Mouse (Mus musculus) hindbrain, embryonic 16.5 days (tissue): ENCODE results near the gene Kif4. TPM values are rescaled to one million over a fixed set of nuclear protein-coding genes. Genes with fewer than 3 reads are reported as not detected.

ENCODE experiments used
- ATAC-seq: fragments of 200-750 bp; cut with Nextera tagmentation; 2 replicates; pipeline ENCODE4 v1.8.0; 2017; ENCODE audit warnings: moderate TSS enrichment, moderate library complexity
- H3K27ac ChIP-seq: fragments of 300-500 bp; sonication (generic); 2 replicates; pipeline ENCODE4 v1.5.1; 2014; ENCODE audit warnings: low read depth, mild to moderate bottlenecking, control low read depth, low read length, moderate library complexity
- H3K27me3 ChIP-seq: fragments of 300-500 bp; sonication (generic); replicated peaks from 2 replicates; pipeline ENCODE4 v1.6.1; 2014; ENCODE audit warnings: low read length; ENCODE audit not compliant: control insufficient read depth, insufficient read depth
- H3K36me3 ChIP-seq: fragments of 300-500 bp; sonication (generic); 2 replicates; pipeline ENCODE4 v1.6.1; 2014; ENCODE audit warnings: mild to moderate bottlenecking, low read length, moderate library complexity, mixed read lengths; ENCODE audit not compliant: control insufficient read depth, insufficient read depth
- H3K4me1 ChIP-seq: fragments of 300-500 bp; sonication (generic); 2 replicates; pipeline ENCODE4 v1.6.1; 2014; ENCODE audit warnings: low read depth, low read length; ENCODE audit not compliant: control insufficient read depth, insufficient read depth
- H3K4me2 ChIP-seq: fragments of 300-500 bp; sonication (generic); 2 replicates; pipeline ENCODE4 v1.6.1; 2014; ENCODE audit warnings: mild to moderate bottlenecking, low read length, control low read depth, moderate library complexity
- H3K4me3 ChIP-seq: fragments of 300-500 bp; sonication (generic); 2 replicates; pipeline ENCODE4 v1.5.1; 2014; ENCODE audit warnings: mild to moderate bottlenecking, low read length, control low read depth, moderate library complexity
- H3K9ac ChIP-seq: fragments of 300-500 bp; sonication (generic); 2 replicates; pipeline ENCODE4 v1.6.1; 2014; ENCODE audit warnings: low read depth, mild to moderate bottlenecking, control low read depth, low read length, moderate library complexity
- H3K9me3 ChIP-seq: fragments of 300-500 bp; sonication (generic); 2 replicates; pipeline ENCODE4 v1.6.1; 2014; ENCODE audit warnings: mild to moderate bottlenecking, low read length, moderate library complexity; ENCODE audit not compliant: control insufficient read depth
- WGBS: fragments of 180-500 bp; shearing (Covaris S2); extraction: QIAGEN DNeasy Blood & Tissue Kit; methylation state at CpG from one replicate; pipeline ENCODE4 v1.1.7; 2014; 5-methylcytosine and 5-hydroxymethylcytosine counted together
- polyA plus RNA-seq: library from polyadenylated mRNA; unstranded; fragments of >200 nt; fragmentation: Nextera tagmentation; extraction: Ambion mirVana; gene quantifications from 2 replicates; pipeline ENCODE4 v1.2.1, GENCODE M21; 2015

Kif4 gene
- polyA plus RNA-seq, 1 experiment from 2014 or later = 5.0 TPM

- 99% methylated on average over 4 of the region's 4 CpGs for WGBS
- Histone ChIP-seq H3K27me3 (no peaks in the 10 kb centered on the region; the same call in 1 of the 2 replicates), H3K9ac (no peak overlapping the region), H3K4me1 (no peaks in the 10 kb centered on the region), H3K4me2 (no peak overlapping the region), H3K36me3 (no peaks in the 10 kb centered on the region), H3K9me3 (no peaks in the 10 kb centered on the region), H3K27ac (no peak overlapping the region), H3K4me3 (no peak overlapping the region)
- ATAC-seq = no peak
Observed at GRCm38 (mm10) chrX:100696776-100697175, 71.2 kb downstream of the Kif4 start.

- no peak for ATAC-seq
- Histone ChIP-seq H3K27ac (no peak overlapping the region), H3K4me1 (no peaks in the 10 kb centered on the region), H3K4me2 (no peak overlapping the region), H3K36me3 (no peaks in the 10 kb centered on the region), H3K9me3 (no peaks in the 10 kb centered on the region), H3K9ac (no peak overlapping the region), H3K27me3 (no peaks in the 10 kb centered on the region; the same call in 1 of the 2 replicates), H3K4me3 (no peak overlapping the region)
- WGBS = 89% methylated on average over 6 of the region's 6 CpGs
Observed at GRCm38 (mm10) chrX:100708032-100708431, 82.5 kb downstream of the Kif4 start.

- Histone ChIP-seq H3K9ac (no peak overlapping the region), H3K27ac (no peak overlapping the region), H3K9me3 (no peaks in the 10 kb centered on the region), H3K27me3 (no peaks in the 10 kb centered on the region), H3K4me3 (no peak overlapping the region), H3K4me1 (no peaks in the 10 kb centered on the region), H3K4me2 (no peak overlapping the region), H3K36me3 (no peaks in the 10 kb centered on the region)
- no peak for ATAC-seq
- WGBS = 96% methylated on average over 6 of the region's 6 CpGs
Observed at GRCm38 (mm10) chrX:100716173-100716572, 90.6 kb downstream of the Kif4 start.

GRCm38 (mm10) chrX:100728947-100729346 is 103.4 kb downstream of the Kif4 start:
- no peaks in the 10 kb centered on the region for H3K9me3 ChIP-seq
- H3K4me2 ChIP-seq = no peak overlapping the region
- peak overlapping the region; percentile 61 for H3K27ac ChIP-seq
- no peaks in the 10 kb centered on the region for H3K36me3 ChIP-seq
- H3K4me1 ChIP-seq = peaks cover 3% of the 10 kb centered on the region; the same call in 1 of the 2 replicates
- H3K27me3 ChIP-seq = no peaks in the 10 kb centered on the region
- peak; percentile 69 for ATAC-seq
- no peak overlapping the region for H3K9ac ChIP-seq
- WGBS = 35% methylated on average over 1 of the region's 1 CpGs
- H3K4me3 ChIP-seq = no peak overlapping the region

GRCm38 (mm10) chrX:100729665-100730188 is 104.2 kb downstream of the Kif4 start, which contains the start of gene Gdpd2:
Gene Gdpd2, plus strand, starts transcription at chrX:100729873.
- ATAC-seq = peak; percentile 92
- peak within 1 kb of the TSS; percentile 61 for H3K27ac ChIP-seq
- peak within 1 kb of the TSS; percentile 58 for H3K4me2 ChIP-seq
- no peaks in the 10 kb centered on the region for H3K9me3 ChIP-seq
- no peaks in the 10 kb centered on the region for H3K36me3 ChIP-seq
- peaks cover 3% of the 10 kb centered on the region; the same call in 1 of the 2 replicates for H3K4me1 ChIP-seq
- H3K27me3 ChIP-seq = no peaks in the 10 kb centered on the region
- peak within 1 kb of the TSS; percentile 38 for H3K4me3 ChIP-seq
- peak within 1 kb of the TSS; percentile 61 for H3K9ac ChIP-seq
- 29% methylated on average over 8 of the region's 8 CpGs for WGBS

- Histone ChIP-seq H3K4me1 (peaks cover 3% of the 10 kb centered on the region; the same call in 1 of the 2 replicates), H3K9ac (peak overlapping the region; percentile 61), H3K27ac (peak overlapping the region; percentile 61), H3K36me3 (no peaks in the 10 kb centered on the region), H3K4me3 (peak overlapping the region; percentile 38), H3K27me3 (no peaks in the 10 kb centered on the region), H3K9me3 (no peaks in the 10 kb centered on the region), H3K4me2 (peak overlapping the region; percentile 58)
- 30% methylated on average over 8 of the region's 8 CpGs for WGBS
- ATAC-seq = no peak; the same call in 1 of the 2 replicates
Observed at GRCm38 (mm10) chrX:100730266-100730665, 104.7 kb downstream of the Kif4 start.

- H3K27ac ChIP-seq = no peak overlapping the region
- no peaks in the 10 kb centered on the region for H3K36me3 ChIP-seq
- 78% methylated on average over 7 of the region's 7 CpGs for WGBS
- no peak overlapping the region for H3K4me3 ChIP-seq
- no peak for ATAC-seq
- H3K9me3 ChIP-seq = no peaks in the 10 kb centered on the region
- peaks cover 3% of the 10 kb centered on the region; the same call in 1 of the 2 replicates for H3K4me1 ChIP-seq
- H3K9ac ChIP-seq = no peak overlapping the region
- no peak overlapping the region for H3K4me2 ChIP-seq
- H3K27me3 ChIP-seq = no peaks in the 10 kb centered on the region; the same call in 1 of the 2 replicates
Observed at GRCm38 (mm10) chrX:100734359-100734758, 108.8 kb downstream of the Kif4 start.

- H3K9me3 ChIP-seq = no peaks in the 10 kb centered on the region
- no peak overlapping the region for H3K27ac ChIP-seq
- ATAC-seq = peak; percentile 76
- peak overlapping the region; percentile 55 for H3K4me2 ChIP-seq
- 25% methylated on average over 14 of the region's 14 CpGs for WGBS
- H3K36me3 ChIP-seq = no peaks in the 10 kb centered on the region
- H3K27me3 ChIP-seq = no peaks in the 10 kb centered on the region; the same call in 1 of the 2 replicates
- no peaks in the 10 kb centered on the region for H3K4me1 ChIP-seq
- peak overlapping the region; percentile 31 for H3K4me3 ChIP-seq
- peak overlapping the region; percentile 44; the same call in 1 of the 2 replicates for H3K9ac ChIP-seq
Observed at GRCm38 (mm10) chrX:100738918-100739317, 113.4 kb downstream of the Kif4 start.

- WGBS = 10% methylated on average over 10 of the region's 10 CpGs
- Histone ChIP-seq H3K27me3 (no peaks in the 10 kb centered on the region; the same call in 1 of the 2 replicates), H3K9me3 (no peaks in the 10 kb centered on the region), H3K27ac (no peak overlapping the region), H3K36me3 (no peaks in the 10 kb centered on the region), H3K4me3 (peak overlapping the region; percentile 31), H3K4me2 (peak overlapping the region; percentile 55), H3K4me1 (no peaks in the 10 kb centered on the region), H3K9ac (peak overlapping the region; percentile 44; the same call in 1 of the 2 replicates)
- peak; percentile 84 for ATAC-seq
Observed at GRCm38 (mm10) chrX:100739443-100739842, 113.9 kb downstream of the Kif4 start.
